Mouse (Mus musculus): ENCODE measurements around the gene Psat1. TPM values are rescaled to one million over a fixed set of nuclear protein-coding genes. Genes with fewer than 3 reads are reported as not detected.
A peak's percentile ranks its signal among the peaks of the same experiment; 100 is the strongest.

Psat1 gene
- total RNA-seq, 2 experiments from 2014 or later: 39.0 to 120 TPM

DNA sequence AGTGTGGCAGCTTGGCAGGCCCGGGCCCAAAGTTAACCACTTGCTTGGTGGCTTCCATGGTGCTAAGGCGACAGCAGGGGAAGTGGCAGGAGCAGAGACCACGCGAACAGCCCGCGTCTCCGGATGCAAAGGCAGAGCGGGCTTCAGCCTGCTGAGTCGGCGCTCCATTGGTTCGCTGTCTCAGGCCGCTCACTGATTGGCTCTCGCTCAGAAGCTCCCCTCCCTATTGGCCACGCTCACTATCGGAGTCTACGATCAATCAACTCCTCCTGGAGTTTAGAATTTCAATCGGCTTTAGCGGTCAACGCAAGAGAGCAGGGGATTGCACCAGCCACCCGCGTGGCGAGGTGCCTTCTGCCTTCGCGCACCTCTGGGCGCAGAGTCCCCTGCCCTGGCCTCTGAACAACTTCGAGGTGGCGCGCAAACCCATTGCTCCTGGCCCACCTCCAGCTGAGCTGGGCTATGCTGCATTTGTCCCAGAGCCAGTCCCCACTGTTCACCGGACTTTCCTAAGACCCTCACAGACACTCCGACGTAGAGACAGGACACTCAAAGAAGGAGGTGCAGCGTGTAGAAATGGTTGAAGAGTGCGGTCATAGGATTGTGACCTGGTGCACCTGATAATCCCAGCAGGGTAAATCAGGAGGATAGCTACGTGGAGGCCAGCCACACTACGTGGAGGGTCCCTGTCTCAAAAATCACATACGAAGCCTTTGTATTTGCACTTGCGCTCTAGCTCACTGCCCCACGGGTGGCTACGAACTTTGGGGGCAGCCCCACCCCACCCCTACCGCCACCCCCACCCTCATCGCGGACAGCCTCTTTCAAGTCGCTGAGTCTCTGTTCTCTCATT lies 22.0 kb downstream of the Psat1 start:
- peak; percentile 74 to 77 for DNase-seq (ENCODE audit: low spot score in 2 of 2)

DNA sequence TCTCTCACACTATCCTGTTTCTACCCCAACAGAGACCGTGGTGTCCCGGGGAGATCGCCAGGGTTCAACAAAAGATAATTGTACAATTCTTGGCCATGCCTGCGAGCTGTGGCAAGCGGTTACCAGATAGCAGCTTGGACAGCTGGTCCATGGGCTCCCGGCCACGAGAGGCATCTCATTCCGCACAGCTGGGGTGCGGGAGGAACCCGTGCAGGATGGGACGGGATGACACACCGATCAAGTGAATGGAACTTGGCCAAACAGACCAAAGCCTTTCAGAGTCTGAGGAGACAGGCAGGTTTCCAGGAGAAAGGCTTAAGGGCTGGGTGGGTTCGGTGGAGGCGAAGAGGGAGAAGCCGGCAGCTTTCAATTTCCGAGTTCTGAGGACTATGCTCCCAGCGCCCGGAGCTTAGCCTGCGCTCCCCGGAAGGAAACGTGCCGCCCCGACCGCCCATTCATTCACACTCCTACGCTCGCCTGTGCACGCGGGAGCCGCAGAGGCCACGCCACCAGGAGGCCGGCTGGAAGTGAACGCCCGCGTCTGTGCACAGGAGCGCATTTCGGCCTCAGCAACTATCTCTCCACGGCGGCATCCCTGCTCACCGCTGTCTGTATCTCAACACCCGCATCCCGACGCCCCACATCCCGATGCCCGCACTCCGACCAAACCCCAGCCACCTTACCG lies 22.8 kb downstream of the Psat1 start:
- DNase-seq (ENCODE audit: low spot score in 2 of 2): peak; percentile 50 to 51

GRCm38 (mm10) chr19:15923426-15923825 lies 23.7 kb downstream of the Psat1 start:
- DNase-seq (ENCODE audit: low spot score in 2 of 2): peak; percentile 41 to 44

DNA sequence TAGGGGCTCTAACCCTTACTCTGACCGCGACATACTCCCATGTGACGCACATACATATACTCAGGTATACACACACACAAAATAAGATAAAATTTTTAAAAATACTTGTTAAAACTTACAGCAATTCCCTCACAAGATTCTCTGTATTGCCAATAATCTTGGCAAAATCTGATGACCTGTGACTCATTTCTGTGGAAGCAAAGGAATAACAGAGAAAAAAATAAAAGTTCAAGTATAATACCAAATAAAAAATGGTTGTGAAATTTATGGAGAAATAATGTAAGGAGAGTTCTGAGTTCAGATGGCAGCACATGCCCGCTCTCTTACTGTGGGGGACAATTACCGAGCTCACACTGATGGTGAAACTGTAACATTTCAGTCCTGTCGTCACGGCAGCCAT lies 27.8 kb downstream of the Psat1 start:
- DNase-seq (ENCODE audit: low spot score in 2 of 2): no peak

GRCm38 (mm10) chr19:15918111-15918510 lies 29.0 kb downstream of the Psat1 start:
- no peak for DNase-seq (ENCODE audit: low spot score in 2 of 2)

DNA sequence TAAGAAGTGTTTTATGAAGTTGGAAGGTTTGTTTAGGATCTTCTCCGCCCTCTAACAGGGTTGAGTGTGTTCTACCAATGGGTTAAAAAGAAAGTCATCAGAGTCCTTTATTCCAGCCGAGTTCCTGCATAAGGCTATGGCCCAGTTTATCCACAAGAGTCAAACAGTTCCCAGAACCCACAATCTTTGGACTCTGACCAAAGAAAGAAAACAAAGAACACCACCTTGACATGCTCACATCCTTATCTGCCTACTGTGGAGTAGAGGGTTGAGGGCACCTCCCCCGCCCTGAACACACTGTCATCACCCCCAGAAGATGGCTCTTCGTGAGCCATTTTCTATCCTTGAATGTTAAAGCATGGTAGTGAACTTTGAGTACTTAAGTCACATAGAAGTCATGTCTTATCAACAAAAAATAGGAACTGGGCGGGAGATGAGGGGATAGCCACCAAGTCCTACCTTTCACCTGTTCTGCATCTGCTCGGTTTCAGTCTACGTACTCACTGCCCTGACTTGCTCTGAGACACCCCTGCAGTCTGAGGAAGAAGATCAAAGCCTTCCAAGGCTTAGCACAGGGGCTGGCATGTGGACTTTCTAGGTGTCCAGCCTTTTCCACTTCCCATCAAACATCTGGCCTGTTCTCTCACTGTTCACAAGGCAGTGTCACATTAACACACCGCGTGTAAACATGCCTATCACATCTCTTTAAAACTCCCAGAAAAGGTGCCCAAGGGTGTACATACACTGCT lies 33.7 kb downstream of the Psat1 start:
- no peak for DNase-seq (ENCODE audit: low spot score in 2 of 2)

DNA sequence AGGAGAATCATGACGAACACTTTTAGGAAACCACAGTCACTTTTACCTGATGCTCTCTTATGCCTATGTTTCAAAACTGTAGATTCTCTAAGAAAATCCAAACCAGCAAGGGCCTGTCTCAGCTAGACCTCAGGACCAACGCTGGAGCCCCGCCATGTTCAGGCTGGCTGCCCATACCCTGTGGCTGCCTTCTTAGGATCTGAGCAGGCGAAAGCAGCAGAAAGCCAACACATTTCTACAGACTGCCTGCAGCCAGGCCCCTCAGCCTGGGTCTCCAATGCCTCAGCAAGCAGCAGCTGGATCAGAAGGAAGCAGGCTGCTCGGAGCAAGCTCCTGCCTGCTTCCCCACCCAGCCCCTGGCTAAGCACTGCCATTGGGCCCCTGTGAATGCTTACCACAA lies 35.7 kb downstream of the Psat1 start:
- no peak for DNase-seq (ENCODE audit: low spot score in 2 of 2)

GRCm38 (mm10) chr19:15910987-15911386 lies 36.1 kb downstream of the Psat1 start:
- no peak for DNase-seq (ENCODE audit: low spot score in 2 of 2)

DNA sequence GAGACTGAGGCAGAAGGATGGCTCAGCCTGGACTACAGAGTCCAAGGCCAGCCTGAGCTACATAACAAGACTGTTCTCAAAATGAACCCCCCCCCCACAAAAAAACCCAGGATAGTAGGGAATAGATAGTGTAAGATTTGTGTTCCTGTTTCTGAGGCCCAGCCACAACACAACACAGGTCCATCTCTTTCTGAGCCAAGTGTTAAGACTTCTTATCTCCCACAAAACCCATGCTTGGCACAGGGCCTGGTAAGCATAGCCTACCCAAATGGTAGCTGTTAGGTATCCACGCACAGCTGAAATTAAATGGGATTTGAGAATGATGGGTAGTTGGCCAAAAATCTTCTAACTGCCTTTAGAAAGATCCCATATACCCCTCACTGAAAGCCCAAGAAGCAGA lies 36.6 kb downstream of the Psat1 start:
- DNase-seq (ENCODE audit: low spot score in 2 of 2): no peak

- DNase-seq (ENCODE audit: low spot score in 2 of 2): no peak
Observed at GRCm38 (mm10) chr19:15908016-15908415, 39.1 kb downstream of the Psat1 start.

DNA sequence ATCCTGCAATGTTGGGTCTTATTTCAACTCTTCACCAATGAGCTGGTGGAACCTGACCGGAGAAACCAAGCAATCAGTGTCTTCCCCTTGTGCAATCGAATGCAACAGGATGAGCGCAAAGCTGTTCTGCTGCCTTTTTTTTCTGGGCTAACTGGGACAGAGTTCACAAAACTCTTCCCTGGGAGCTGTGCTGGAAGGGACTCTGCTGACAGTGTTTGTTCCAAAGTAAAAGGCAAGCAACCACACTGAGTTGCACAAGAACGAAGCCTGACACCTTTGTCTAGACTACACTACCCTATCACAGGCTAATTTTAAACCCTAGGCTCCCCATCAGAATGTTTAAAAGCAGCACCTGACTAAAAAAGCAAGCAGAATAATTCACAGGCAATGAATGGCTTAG lies 42.4 kb downstream of the Psat1 start:
- DNase-seq (ENCODE audit: low spot score in 2 of 2): no peak

DNA sequence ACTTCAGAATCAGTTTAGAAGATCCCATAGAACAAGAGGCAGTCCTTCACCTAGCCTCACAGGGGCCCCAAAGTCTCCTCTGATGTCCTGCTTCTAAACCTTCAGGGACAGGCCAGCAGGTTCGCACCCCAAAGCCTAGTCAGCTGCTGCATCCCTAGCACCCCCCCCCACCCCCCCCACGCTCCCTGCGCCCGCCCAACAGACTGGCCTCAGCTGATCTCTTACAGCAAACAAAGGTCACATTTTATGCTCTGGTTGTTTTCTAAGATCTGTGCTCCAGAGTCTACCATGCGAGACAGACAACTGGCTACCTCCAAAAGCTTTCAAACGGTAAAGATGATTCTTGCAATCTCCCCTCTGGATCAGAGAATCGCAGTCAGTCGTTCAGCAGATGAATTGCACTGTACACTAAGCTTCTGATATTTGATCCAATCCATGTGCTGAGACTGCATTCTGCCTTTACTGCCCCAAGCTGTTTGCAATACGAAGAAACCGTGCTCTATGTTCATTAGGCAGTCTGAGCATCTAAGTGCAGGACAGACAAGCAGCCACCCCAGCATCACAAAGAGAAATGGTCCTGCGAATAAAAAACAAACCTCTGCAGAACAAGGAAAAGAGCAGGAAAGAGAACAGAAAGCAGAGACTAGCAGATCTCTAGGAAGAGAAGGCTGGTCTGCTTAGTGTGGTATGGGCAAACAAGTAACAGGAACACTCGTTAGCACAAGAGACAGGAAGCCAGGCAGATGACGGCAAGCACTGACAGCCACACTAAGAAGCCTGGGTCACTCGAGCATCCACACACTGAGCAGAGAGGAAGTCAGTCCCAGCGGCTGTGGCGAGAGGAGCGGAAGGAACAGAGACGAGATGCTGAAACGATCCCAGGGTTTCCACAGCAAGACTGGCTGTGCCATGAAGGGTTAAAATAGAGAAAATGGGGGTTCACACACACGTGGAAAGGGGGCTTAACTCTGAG lies 43.3 kb downstream of the Psat1 start:
- no peak for DNase-seq (ENCODE audit: low spot score in 2 of 2)

DNA sequence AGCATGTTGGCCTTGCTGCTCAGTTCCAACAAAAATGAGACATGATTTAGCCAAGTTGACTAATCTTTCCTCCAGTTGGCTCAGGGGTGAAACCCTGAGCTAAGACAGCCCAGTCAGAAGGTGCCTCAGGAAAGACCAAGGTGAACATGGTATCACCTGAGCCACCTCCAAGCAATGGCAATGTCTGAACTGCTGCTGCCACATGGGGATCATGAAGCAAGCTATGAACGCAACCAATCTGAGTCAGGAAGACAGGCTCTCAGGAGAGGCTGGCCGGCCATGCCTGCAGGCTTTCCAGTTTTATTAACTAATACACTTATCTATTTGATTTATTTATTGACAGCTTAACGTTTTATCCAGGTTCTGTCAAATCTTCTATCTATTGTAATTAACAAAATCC lies 51.5 kb downstream of the Psat1 start:
- DNase-seq (ENCODE audit: low spot score in 2 of 2): no peak

- DNase-seq (ENCODE audit: low spot score in 2 of 2): no peak
Observed at GRCm38 (mm10) chr19:15892146-15892545, 55.0 kb downstream of the Psat1 start.

- DNase-seq (ENCODE audit: low spot score in 2 of 2): no peak
Observed at GRCm38 (mm10) chr19:15888466-15888865, 58.7 kb downstream of the Psat1 start.

- no peak for DNase-seq (ENCODE audit: low spot score in 2 of 2)
Observed at GRCm38 (mm10) chr19:15882705-15883426, 64.3 kb downstream of the Psat1 start.

GRCm38 (mm10) chr19:15880731-15881130 lies 66.4 kb downstream of the Psat1 start:
- no peak for DNase-seq (ENCODE audit: low spot score in 2 of 2)

- DNase-seq (ENCODE audit: low spot score in 2 of 2): no peak
Observed at GRCm38 (mm10) chr19:15879271-15879670, 67.9 kb downstream of the Psat1 start.

- DNase-seq (ENCODE audit: low spot score in 2 of 2): no peak
Observed at GRCm38 (mm10) chr19:15868865-15869698, 78.1 kb downstream of the Psat1 start.

Data from adrenal gland, adult 18-20 months (tissue).